Mouse (Mus musculus) gastrocnemius, postnatal 36 days (tissue): ENCODE results near the gene Natd1. TPM values are rescaled to one million over a fixed set of nuclear protein-coding genes. Genes with fewer than 3 reads are reported as not detected.

Experiments used
- DNase-seq, 2 experiments: peaks; one replicate each; pipeline ENCODE4 v3.0.0; 2022
- intact Hi-C: fragments of 180-260 bp; cut with DNase I; formaldehyde crosslinking; loops from one replicate; pipeline ENCODE4 v1.15.1; 2025
- long read RNA-seq, 2 experiments: library from polyadenylated mRNA; stranded (forward); transcript quantifications; one replicate each; pipeline ENCODE4 v2.0.0; 2021
- total RNA-seq, 2 experiments: library from RNA; stranded (reverse); gene quantifications; 2 replicates each; pipeline ENCODE4 v1.2.3; 2021

The Natd1 gene
- total RNA-seq: 1 to 10 TPM; 6.8 to 9.6 TPM
- long read RNA-seq, experiment 1, full-length matches to known transcripts: 5 of 6 reads
- long read RNA-seq, experiment 1, partial matches to known transcripts: 0 of 6 reads
- long read RNA-seq, experiment 1, other reads (novel, unspliced or antisense): 1 of 6 reads
- long read RNA-seq, experiment 2, full-length matches to known transcripts: 5 of 10 reads
- long read RNA-seq, experiment 2, partial matches to known transcripts: 0 of 10 reads
- long read RNA-seq, experiment 2, other reads (novel, unspliced or antisense): 5 of 10 reads

DNA sequence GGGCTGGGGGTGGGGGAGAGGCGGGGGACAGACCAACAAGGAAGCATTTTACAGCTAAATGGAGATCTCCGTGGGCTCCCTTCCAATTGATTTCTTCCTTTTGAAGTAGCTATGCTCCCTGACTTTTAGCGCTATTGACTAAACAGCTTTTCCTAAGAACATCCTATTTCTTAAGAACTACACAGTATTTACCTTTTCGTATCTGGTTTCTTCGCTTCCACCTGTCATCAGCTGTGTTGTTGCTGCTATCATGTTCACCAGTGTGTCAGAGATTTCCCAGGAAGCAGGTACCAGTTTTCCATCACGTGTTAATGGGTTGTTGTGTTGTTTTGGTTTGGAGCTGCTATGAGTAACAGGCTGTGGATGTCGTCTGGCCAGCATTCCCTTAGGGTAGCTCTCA lies at the start of gene Natd1:
Natd1 (minus strand) TSS at position 260 of the 400 bp plus-strand sequence.
- intact Hi-C loops: no loop called here
- no peak for DNase-seq

- intact Hi-C loops: no loop called here
- DNase-seq: no peak
Measured at GRCm38 (mm10) chr11:60962709-60963108, 48.2 kb upstream of the Natd1 start.

DNA sequence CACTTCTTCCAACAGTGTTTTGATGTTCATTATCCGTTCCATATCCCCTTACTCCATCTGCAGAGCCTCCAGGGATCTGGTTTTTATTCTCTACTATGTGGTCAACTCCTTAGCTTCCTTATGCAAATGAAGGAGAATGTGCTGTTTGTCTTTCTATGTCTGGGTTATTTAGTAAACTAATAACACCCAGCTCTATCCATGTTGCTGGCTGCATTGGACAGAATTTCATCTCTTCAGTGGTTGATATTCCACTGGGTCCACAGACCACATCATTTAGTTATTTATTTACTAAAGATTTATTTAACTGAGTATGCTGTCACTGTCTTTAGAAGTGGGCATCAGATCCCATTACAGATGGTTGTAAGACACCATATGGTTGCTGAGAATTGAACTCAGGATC lies 46.6 kb upstream of the Natd1 start:
- intact Hi-C loops: no loop called here
- DNase-seq: no peak

- intact Hi-C loops: no loop called here
- DNase-seq: no peak
Measured at GRCm38 (mm10) chr11:60958948-60959347, 44.4 kb upstream of the Natd1 start.

DNA sequence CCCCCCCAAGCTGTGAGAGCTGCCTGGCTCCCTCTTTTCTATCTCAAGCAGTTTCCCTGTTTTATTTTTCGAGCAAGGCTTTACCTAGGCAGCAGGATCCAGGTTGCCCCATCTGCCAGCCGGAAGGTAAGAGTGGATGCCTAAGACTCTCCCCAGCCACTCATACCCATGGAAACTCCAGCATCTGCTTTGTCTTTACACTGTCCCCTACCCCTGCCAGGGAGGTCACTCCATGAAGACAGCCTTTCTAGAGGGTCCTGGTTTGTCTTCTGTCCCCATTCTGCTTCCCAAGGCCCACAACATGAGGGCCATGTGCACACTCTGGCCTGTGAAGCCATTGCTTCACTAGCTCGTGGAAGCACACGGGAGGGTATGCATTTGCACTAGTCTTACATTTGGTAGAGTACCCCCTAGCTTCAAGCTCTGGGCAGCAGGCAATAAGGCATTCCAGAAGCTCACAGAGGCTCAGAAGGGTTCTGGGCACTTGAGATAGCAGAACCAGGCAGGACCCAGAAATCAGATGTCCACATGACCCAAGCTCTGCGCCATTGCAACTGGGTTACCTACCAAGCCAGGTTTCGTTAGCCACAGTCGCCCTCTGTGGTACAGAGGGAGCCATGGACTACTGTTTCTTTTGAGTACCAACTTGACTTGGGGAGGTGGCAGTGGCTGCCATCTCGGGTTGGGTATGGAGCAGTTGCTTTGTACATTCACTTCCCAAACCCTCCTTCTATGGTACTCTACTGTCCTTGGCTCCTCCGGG lies 41.3 kb upstream of the Natd1 start:
- intact Hi-C loops: loop anchor here (2.0 kb wide), 1 partner anchor 135 kb away; no protein-coding TSS in a partner anchor
- no peak for DNase-seq

DNA sequence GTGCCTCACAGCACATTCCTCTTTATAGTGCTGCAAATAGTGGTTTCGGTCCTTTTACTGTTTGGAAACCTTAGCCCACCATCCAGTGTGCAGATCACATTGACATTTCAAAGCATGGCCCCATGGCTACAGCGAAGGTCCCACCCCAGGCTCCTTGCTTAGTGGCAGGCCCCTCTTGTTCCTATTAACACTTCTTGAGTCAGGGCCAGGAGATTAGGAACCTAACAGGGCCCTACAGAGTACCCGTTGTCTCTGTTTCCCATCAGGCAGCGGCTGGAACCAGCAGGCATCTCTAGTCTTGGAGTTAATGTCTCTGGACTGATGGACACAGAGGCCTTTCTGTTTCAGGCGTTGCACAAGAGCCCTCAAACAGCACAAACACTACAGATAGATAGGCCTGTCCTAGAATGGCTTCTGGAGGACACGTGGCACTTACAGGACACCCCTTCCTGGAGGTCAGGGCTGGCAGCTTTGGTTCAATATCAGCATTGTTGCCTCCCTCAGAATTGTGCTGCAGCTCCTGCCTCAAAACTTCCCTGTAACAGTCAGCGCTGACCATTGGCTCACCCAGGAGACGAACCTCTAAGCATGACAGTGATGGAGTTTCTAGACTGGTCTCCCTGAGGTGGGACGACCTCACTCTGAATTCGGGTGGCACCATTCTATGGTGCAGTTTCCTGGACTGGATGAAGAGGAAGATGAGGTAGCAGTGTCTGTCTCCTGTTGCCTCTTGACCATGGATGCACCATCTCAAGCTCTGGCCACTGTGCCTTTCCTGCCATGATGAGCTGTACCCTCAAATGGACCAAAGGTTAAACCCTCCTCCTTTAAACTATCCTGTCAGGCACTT lies 39.9 kb upstream of the Natd1 start:
- DNase-seq: no peak
- intact Hi-C loops: loop anchor here (2.0 to 5.0 kb wide), 2 partner anchors 88 to 136 kb away; no protein-coding TSS in a partner anchor

- DNase-seq: peak; percentile 79 to 85
- intact Hi-C loops: loop anchor here (2.0 to 5.0 kb wide), 2 partner anchors 88 to 137 kb away; no protein-coding TSS in a partner anchor
Measured at GRCm38 (mm10) chr11:60953803-60954202, 39.3 kb upstream of the Natd1 start.

DNA sequence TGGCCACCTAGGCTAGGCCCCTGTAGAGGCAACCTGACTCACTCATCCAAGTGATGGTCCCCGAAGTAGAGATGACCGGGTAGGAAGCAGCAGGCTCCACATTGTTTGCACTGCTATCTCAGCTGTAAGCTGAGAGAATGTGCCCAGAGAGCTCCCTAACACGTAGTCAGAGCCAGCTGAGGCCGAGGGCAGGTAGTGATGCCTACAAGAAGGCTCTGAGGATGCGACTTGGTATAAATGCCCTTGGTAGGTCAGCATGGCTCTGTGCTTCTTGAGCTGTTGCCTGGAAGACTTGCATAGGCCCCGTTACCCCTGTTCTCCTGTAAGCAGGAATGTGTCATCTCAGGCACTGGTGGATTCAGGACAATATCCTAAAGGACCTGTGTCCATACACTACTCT lies 38.4 kb upstream of the Natd1 start:
- no peak for DNase-seq
- intact Hi-C loops: loop anchor here (5.0 kb wide), 1 partner anchor 89 kb away; no protein-coding TSS in a partner anchor

GRCm38 (mm10) chr11:60952362-60952761 lies 37.8 kb upstream of the Natd1 start:
- DNase-seq: no peak
- intact Hi-C loops: loop anchor here (5.0 kb wide), 1 partner anchor 90 kb away; no protein-coding TSS in a partner anchor

GRCm38 (mm10) chr11:60951896-60952295 lies 37.3 kb upstream of the Natd1 start:
- no peak for DNase-seq
- intact Hi-C loops: loop anchor here (5.0 kb wide), 1 partner anchor 90 kb away; no protein-coding TSS in a partner anchor

GRCm38 (mm10) chr11:60945003-60945402 lies 30.5 kb upstream of the Natd1 start:
- intact Hi-C loops: no loop called here
- no peak for DNase-seq

DNA sequence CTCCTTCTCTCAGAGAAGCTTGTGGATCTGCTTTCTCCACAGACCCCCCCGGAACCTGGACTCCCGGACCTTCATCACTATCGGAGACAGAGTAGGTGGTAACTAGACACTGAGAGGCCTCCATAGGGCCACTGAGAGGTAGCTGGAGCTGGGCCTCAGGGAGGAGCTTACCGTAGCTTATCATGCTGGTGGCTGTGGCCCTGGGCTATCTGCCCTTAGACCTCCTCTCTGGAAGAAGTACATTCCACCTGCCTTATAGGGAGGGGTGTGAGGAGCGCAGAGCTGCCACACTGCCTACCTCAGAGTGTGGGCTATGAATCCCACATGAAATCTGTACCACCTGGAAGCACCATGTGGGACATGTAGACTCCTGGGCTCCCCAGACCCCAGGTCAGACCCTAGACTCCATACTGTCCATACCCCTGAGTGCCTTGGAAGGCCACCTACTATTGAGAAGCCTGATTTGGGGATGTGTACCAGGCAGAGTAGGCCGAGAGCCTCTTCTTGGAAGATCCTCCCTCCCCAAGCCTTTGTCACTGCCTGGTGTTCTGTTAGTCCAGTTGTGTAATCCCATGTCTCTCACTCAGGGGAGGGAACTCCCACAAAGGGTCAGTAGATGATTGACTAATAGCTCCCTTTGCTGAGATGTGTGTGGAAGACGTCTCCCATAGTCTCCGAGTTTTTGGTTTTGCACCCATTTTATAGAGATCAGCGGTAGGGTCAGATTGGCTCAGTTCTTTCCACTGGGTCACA lies 27.9 kb upstream of the Natd1 start:
- no peak for DNase-seq
- intact Hi-C loops: no loop called here

DNA sequence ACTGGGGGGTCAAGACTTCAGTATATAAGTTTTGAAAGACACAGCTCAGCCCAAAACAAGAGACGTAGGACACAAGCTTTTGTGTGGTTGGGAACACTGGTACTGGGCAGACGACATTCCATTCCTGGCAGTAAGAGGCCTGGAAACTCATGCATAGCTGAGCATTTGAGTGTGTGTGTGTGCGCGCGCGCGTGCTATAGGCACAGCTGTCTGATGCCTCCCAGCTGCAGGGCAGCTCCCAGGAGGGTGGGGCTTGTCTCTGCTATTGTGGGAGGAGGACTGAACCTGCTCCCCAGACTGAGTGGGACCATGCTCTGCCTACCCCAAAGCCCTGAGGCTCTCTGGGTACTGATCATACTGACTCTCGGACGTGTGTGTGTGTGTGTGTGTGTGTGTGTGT lies 26.8 kb upstream of the Natd1 start:
- no peak for DNase-seq
- intact Hi-C loops: no loop called here

- DNase-seq: no peak
- intact Hi-C loops: no loop called here
Measured at GRCm38 (mm10) chr11:60940501-60940900, 26.0 kb upstream of the Natd1 start.

DNA sequence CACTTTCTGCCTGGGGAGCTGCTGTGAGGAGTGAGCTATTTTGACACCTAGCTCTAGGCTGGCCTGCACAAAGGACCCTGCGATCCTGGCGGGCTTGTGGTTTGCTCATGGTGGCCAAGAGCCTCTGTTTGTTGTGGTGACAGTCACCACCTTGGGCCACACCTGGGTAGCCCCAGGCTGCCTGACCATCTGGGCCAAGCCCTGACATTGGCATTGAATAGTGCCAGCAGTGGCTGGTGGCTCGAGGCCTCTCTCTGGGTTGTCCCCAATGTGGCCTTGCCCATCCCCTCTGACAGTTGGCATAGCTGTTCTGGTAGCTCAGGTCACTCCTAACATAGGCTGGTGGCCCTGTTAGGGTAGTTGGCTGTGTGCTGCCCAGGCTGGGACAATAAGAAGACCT lies 24.9 kb upstream of the Natd1 start:
- intact Hi-C loops: no loop called here
- no peak for DNase-seq

DNA sequence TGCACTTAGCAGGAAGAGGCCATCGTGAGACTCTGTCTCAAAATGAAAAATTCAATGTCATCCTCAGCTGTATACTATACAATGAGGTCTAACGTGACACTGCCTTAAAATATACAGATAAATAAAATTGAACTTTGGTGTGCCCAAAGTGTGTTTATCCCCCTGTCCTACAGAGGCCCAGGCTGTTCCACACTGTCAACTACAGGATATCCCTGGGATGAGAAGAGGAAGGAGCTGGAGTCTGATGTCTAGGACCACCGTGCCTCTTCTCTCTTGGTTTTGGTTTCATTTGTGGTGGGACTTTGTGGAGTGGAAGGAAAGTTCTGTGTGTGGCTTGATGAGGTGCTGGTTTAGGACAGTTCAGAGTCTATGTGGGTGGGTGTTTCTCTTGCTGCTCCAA lies 23.1 kb upstream of the Natd1 start:
- no peak for DNase-seq
- intact Hi-C loops: no loop called here

DNA sequence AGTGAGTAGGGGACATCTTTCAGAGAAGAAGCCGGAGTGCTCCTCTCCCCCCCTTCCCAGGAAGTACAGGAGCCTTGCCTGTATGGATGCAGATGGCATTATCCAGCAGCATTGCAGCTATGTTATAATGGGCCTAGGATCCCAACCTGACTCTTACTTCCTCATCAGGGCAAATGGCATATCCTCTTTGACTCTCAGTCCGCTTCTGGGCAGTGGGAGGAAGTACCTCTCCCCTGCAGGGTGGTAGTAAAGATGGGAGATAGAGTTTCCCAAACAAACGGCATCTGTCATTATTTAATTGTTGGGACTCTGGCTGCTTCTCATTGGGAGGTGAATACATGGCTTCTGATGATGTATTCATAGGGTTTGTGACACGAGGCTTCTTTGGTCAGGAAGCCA lies 21.4 kb upstream of the Natd1 start:
- no peak for DNase-seq
- intact Hi-C loops: no loop called here

DNA sequence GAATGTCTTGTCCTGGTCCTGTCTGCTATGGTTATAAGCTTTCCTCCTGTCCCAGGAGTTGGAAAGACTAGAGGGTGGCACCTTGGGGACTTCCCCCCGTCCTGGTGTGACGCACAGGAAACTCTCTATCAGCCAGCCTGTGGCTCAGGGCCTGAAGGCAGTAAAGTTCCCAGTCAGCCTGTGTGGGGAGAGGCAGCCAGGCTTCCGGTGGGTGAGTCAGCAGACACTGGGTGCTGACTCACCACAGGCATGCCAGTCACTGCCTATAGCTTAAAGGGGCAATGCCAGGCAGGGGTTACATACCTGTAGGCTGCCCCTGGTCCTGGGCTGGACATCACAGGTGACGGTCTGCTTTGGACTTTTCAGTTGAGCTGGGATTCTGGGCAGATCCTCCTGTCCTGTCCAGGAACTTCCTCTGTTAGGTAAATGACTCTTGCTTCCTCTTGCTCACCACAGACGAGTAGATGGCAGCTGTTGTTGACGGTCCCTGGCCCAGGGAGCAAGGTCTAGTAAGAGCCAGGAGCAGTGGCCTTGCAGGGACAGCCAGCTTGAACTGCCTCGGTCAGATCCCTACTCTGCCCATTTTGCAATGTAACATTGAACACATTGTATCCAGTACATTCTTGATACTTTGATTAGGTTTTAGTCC lies 20.9 kb upstream of the Natd1 start:
- peak; percentile 65 to 66 for DNase-seq
- intact Hi-C loops: no loop called here

GRCm38 (mm10) chr11:60934795-60935194 lies 20.2 kb upstream of the Natd1 start:
- DNase-seq: no peak
- intact Hi-C loops: loop anchor here (5.0 kb wide), 1 partner anchor 202 kb away; no protein-coding TSS in a partner anchor
